Comparison of ENCODE assay signal across 14 mouse cellular contexts in the genomic region with DNA sequence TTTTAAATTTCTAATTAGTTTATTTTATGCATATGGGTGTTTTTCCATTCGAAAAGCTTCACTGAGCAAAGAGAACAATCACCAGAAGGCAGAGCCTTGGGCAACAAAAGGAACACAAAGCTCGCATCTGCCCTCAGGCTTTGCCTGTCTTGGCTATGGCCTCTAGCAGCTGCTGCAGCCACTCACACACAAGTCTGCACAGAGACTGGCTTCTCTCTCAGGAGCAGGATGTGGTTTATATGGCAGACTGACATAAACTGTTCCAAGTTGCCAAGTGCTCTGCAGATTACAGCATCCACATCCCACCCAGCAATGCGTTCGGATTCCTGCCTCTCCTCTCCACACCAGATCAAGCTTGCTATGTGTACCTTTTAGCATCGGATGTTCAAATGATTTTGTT. TPM values are rescaled to one million over a fixed set of nuclear protein-coding genes. Genes with fewer than 3 reads are reported as not detected.
DNase-seq lines count a peak whose midpoint lies in the region; ATAC-seq and TF ChIP-seq lines count a peak whose summit lies in the region.
"Had no signal": no experiment of that assay in that cellular context is flagged by ENCODE, and none has a peak within 500 bp of the region (broad histone marks: within the 10 kb centered on the region; RNA-seq: fewer than 3 reads in every experiment).

No protein-coding gene starts in this region.

- H3K4me1 ChIP-seq in forebrain, embryonic 13.5 days: no peaks in the 10 kb centered on the region
- H3K4me1 ChIP-seq in forebrain, embryonic 15.5 days: no peaks in the 10 kb centered on the region
- H3K4me1 ChIP-seq in kidney, adult 2 months (ENCODE audit: control insufficient read depth, insufficient read depth, low read length): no peaks in the 10 kb centered on the region

- DNase-seq in 3T3-L1 (ENCODE audit: low read depth, low spot score): peak; percentile 83
- peak; percentile 40 for DNase-seq in naive thymus-derived CD4-positive, alpha-beta T cell, adult 2 months (ENCODE audit: low read depth)
- DNase-seq in adrenal gland, adult 2 months: no peak
- no peak for DNase-seq in kidney, adult 2 months
- DNase-seq in spleen, postnatal 4 days (ENCODE audit: low spot score in 2 of 2): no peak
- DNase-seq: heart, adult 18-20 months; heart, postnatal 4 days; liver; right cerebral cortex, postnatal 14 days had no signal

- TF ChIP-seq CTCF in kidney, adult 2 months (conservative IDR thresholded peaks at IDR 0.05; ENCODE audit: insufficient read depth, insufficient read length, low read depth, low read length): no peak

- TF ChIP-seq POLR2A in kidney, adult 2 months (IDR thresholded peaks at IDR 0.05; ENCODE audit: low read depth, low read length): no peak

- H3K9me3 ChIP-seq in forebrain, embryonic 13.5 days (replicated peaks): no peaks in the 10 kb centered on the region
- H3K9me3 ChIP-seq in forebrain, embryonic 15.5 days: no peaks in the 10 kb centered on the region

- H3K27me3 ChIP-seq in forebrain, embryonic 13.5 days: no peaks in the 10 kb centered on the region
- no peaks in the 10 kb centered on the region for H3K27me3 ChIP-seq in forebrain, embryonic 15.5 days
- no peaks in the 10 kb centered on the region for H3K27me3 ChIP-seq in kidney, adult 2 months (replicated peaks; ENCODE audit: control insufficient read depth, insufficient read depth, low read length)
- H3K27me3 ChIP-seq: CH12.LX had no signal

- no peak overlapping the region for H3K4me2 ChIP-seq in forebrain, embryonic 13.5 days
- H3K4me2 ChIP-seq in forebrain, embryonic 15.5 days (replicated peaks): no peak overlapping the region

- no peak overlapping the region for H3K9ac ChIP-seq in forebrain, embryonic 13.5 days
- H3K9ac ChIP-seq in forebrain, embryonic 15.5 days (replicated peaks): no peak overlapping the region

- H3K4me3 ChIP-seq in forebrain, embryonic 13.5 days: no peak overlapping the region
- H3K4me3 ChIP-seq in forebrain, embryonic 15.5 days: no peak overlapping the region
- no peak overlapping the region for H3K4me3 ChIP-seq in kidney, adult 2 months (ENCODE audit: insufficient read depth, low read depth, low read length)

- no peak for ATAC-seq in forebrain, embryonic 13.5 days
- no peak for ATAC-seq in forebrain, embryonic 15.5 days (replicated peaks)
- ATAC-seq in activated CD4-positive, CD25-positive, alpha-beta regulatory T cell, adult 4 months: peak; percentile 44
- ATAC-seq: intestine, postnatal 0 days had no signal

- no peaks in the 10 kb centered on the region for H3K36me3 ChIP-seq in forebrain, embryonic 13.5 days (ENCODE audit: poor library complexity, severe bottlenecking)
- H3K36me3 ChIP-seq in forebrain, embryonic 15.5 days: no peaks in the 10 kb centered on the region
- no peaks in the 10 kb centered on the region for H3K36me3 ChIP-seq in kidney, adult 2 months (ENCODE audit: control insufficient read depth, insufficient read depth, low read length)

- WGBS in forebrain, embryonic 13.5 days: 77% methylated on average over 5 of the region's 5 CpGs
- WGBS in forebrain, embryonic 15.5 days: 68% methylated on average over 5 of the region's 5 CpGs
- WGBS in kidney, adult 2 months: 87% methylated on average over 5 of the region's 5 CpGs

- H3K27ac ChIP-seq in forebrain, embryonic 13.5 days: peak overlapping the region; percentile 10; the same call in 1 of the 2 replicates
- H3K27ac ChIP-seq in forebrain, embryonic 15.5 days (replicated peaks): no peak overlapping the region
- no peak overlapping the region for H3K27ac ChIP-seq in kidney, adult 2 months (ENCODE audit: insufficient read depth, low read depth, low read length)

RNA-seq across cellular contexts. Expression of gene Zfyve21, which starts 37.8 kb away (rescaled TPM):
- polyA plus RNA-seq in forebrain, embryonic 13.5 days (2015; fragmentation: Nextera tagmentation; extraction: Ambion mirVana): 42.4 and 45.6 TPM in 2 replicates
- polyA plus RNA-seq in forebrain, embryonic 15.5 days (2015; fragmentation: Nextera tagmentation; extraction: Ambion mirVana): 39.0 and 41.7 TPM in 2 replicates
- polyA plus RNA-seq in activated CD4-positive, CD25-positive, alpha-beta regulatory T cell, adult 4 months (2017; shearing (Covaris generic)): 1 to 10 TPM; 3.4 to 3.5 TPM
- 100 to 1,000 TPM in 1 of 2 experiments, 10 to 100 TPM in 1; 63.4 to 125 TPM for total RNA-seq in adrenal gland, adult 2 months (2021)
- polyA plus RNA-seq in adrenal gland, adult 2 months (2012; rRNA removed): 124 and 125 TPM in 2 replicates
- 97.0 and 105 TPM in 2 replicates for polyA plus RNA-seq in kidney, adult 2 months (2012; rRNA removed)

RNA-seq across cellular contexts. Expression of gene Xrcc3, which starts 38.1 kb away (rescaled TPM):
- polyA plus RNA-seq in forebrain, embryonic 13.5 days (2015; fragmentation: Nextera tagmentation; extraction: Ambion mirVana): 5.5 and 6.6 TPM in 2 replicates
- polyA plus RNA-seq in forebrain, embryonic 15.5 days (2015; fragmentation: Nextera tagmentation; extraction: Ambion mirVana): 4.5 and 4.8 TPM in 2 replicates
- polyA plus RNA-seq in activated CD4-positive, CD25-positive, alpha-beta regulatory T cell, adult 4 months (2017; shearing (Covaris generic)): 1 to 10 TPM; 4.0 to 5.6 TPM
- 10 to 100 TPM in 1 of 2 experiments, 1 to 10 TPM in 1; 8.8 to 17.8 TPM for total RNA-seq in adrenal gland, adult 2 months (2021)
- 19.7 and 22.5 TPM in 2 replicates for polyA plus RNA-seq in adrenal gland, adult 2 months (2012; rRNA removed)
- polyA plus RNA-seq in kidney, adult 2 months (2012; rRNA removed): 5.3 and 6.0 TPM in 2 replicates

RNA-seq across cellular contexts. Expression of gene Ppp1r13b, which starts 56.2 kb away (rescaled TPM):
- polyA plus RNA-seq in forebrain, embryonic 13.5 days (2015; fragmentation: Nextera tagmentation; extraction: Ambion mirVana): 9.3 TPM in 2 replicates
- polyA plus RNA-seq in forebrain, embryonic 15.5 days (2015; fragmentation: Nextera tagmentation; extraction: Ambion mirVana): 21.4 and 22.6 TPM in 2 replicates
- polyA plus RNA-seq in activated CD4-positive, CD25-positive, alpha-beta regulatory T cell, adult 4 months (2017; shearing (Covaris generic)): 10 to 100 TPM in 1 of 2 experiments, 1 to 10 TPM in 1; 8.0 to 10.3 TPM
- 10 to 100 TPM; 13.8 to 15.9 TPM for total RNA-seq in adrenal gland, adult 2 months (2021)
- polyA plus RNA-seq in adrenal gland, adult 2 months (2012; rRNA removed): 5.9 and 6.6 TPM in 2 replicates
- polyA plus RNA-seq in kidney, adult 2 months (2012; rRNA removed): 11.2 and 11.7 TPM in 2 replicates

Comparison
In these comparisons a context has a peak if more than half of its experiments do, and no peak if none do; other contexts are left out.
1. DNase-seq: peak in 3T3-L1 (single experiment) and naive thymus-derived CD4-positive, alpha-beta T cell, adult 2 months (single experiment); none in adrenal gland, adult 2 months (single experiment), kidney, adult 2 months (single experiment) and spleen, postnatal 4 days (0 of 2).